Mouse (Mus musculus): ENCODE results near the gene Ccdc59.

Ccdc59 gene

DNA sequence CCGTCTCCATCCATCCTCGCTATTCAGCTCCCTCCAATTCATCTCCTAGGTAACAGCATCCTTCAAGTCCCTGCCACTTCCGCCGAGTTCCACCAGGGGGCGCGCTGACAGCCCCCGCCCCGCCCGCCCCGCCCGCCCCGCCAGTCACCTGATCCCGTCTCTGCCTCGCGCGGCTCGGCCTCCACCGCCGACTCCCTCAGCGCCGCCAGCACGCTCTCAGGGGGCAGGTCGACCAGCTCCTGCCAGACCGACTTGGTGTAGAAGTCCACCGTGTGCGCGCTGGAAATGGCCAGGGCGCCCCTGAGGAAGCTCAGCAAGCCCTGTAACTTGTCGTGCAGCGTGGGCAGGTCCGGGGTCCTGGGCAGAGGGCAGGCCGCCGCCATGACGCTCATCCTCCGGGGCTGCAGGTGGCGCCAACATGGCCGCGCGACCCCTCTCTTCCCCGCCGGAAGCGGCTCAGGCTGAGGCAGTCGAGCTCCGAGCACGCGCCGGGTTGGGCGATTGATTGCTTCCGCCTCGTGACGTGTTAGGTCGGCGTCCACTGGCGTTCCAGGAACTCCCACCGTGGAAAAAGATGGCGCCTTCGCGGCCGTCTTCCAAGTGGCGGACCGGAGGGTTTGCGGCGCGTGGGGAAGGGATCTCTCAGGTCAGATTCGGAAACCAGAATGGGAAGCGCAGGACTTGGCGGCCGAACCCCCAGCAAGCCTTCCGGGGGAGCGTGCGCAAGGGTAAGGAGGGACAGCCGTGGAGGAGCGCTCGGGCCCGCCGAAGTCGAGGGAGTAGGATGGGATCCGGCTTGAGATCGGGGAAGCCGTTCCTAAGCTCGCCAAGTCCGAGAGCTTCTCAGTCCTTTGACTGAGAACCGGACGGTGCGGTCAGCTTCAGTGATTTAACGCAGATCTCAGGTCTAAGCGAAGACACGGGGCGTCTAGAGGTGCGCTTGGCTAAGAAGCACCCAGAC, at the start of gene Ccdc59, which contains the start of gene Mettl25:
Gene Ccdc59, plus strand, starts transcription at position 140 of the 961 bp plus-strand sequence.
Gene Mettl25, minus strand, starts transcription at position 453 of the 961 bp plus-strand sequence.
- peak; percentile 99 for DNase-seq (ENCODE audit: low spot score)

GRCm38 (mm10) chr10:105793776-105794552, 46.9 kb upstream of the Ccdc59 start:
- no peak for DNase-seq (ENCODE audit: low spot score)

GRCm38 (mm10) chr10:105797250-105797924, 43.5 kb upstream of the Ccdc59 start:
- DNase-seq (ENCODE audit: low spot score), result no peak

DNA sequence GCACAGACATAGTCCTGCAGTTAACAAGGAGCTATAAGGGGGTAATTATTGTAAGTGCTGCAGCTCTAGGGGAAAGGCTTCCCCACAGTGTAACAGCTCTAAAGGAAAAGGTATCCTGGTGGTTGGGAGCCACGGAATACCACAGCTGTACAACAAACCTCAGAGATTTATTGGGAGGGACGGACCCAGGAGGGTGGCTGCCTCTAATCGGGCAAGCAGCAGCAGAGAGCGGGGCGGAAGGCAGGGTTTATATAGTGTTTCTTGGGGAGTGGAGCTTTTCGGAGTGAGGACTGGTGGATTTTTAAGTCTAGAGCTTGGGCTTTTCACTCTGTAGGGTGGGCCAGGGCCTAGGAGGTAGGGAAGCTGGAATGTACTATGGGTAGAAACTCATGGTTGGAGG, 39.7 kb upstream of the Ccdc59 start:
- DNase-seq (ENCODE audit: low spot score), result no peak

GRCm38 (mm10) chr10:105802132-105802531, 38.7 kb upstream of the Ccdc59 start:
- DNase-seq (ENCODE audit: low spot score), result no peak

- no peak for DNase-seq (ENCODE audit: low spot score)
Observed at GRCm38 (mm10) chr10:105803461-105803860, 37.4 kb upstream of the Ccdc59 start.

- DNase-seq (ENCODE audit: low spot score), result no peak
Observed at GRCm38 (mm10) chr10:105806259-105807010, 34.4 kb upstream of the Ccdc59 start.

- peak; percentile 54 for DNase-seq (ENCODE audit: low spot score)
Observed at GRCm38 (mm10) chr10:105834627-105835228, 6.1 kb upstream of the Ccdc59 start.

DNA sequence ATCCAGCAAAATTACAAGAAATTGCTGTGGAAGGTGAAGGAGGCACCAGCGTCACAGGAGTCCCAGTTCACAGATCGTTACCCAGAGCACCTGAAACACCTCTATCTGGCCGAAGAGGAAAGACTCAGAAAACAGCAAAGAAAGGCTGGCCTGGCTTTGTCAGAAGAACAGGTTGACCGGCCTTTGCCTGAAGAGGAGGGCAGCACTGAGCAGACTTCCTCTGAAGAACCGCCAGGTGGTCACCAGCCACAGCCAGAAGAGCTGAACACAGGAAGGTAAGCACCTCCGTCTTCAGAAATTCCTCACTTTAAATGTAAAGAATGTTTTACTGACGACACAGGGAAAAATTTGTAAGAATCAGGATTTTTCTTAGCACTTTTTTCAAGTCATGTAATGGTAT, 1.7 kb downstream of the Ccdc59 start:
- peak; percentile 44 for DNase-seq (ENCODE audit: low spot score)

DNA sequence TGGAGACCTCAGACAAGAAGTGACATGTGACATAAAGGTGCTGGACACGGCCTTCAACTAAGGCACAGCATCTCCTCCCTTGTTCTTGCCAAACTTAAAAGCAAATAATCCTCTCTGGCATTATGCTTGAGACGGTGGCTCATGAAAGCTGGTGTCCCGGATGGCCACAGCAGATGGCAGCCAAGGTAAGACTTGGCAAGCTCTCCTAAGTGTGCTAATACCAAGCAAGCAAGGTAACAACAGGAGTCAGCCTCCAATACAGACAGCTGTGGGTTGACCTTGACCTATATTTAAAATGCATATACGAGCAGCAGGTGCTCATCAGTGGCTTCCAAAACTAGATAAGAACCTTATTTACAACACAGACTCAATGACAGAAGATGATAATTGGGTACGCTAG, 9.4 kb downstream of the Ccdc59 start:
- peak; percentile 32 for DNase-seq (ENCODE audit: low spot score)

DNA sequence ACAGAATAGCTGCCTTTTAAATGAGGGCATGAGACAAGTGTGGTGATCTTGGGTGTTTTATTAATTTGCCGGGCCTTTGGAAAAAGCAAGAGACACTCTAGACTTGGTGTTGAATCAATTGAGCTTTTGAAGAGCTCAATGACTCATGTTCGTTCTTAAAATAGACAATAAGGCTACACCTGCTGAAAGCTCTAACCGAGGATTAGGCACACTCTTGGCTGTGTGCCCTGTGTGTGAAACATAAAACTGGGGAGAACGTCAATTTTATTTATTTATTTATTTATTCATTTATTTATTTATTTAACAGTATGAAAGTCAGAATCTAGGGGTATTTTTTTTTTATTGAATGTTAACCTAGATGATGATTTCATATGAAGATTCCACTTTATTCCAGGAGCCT, 10.3 kb downstream of the Ccdc59 start:
- peak; percentile 34 for DNase-seq (ENCODE audit: low spot score)

- DNase-seq (ENCODE audit: low spot score), result peak; percentile 40
Observed at GRCm38 (mm10) chr10:105867312-105867711, 26.4 kb downstream of the Ccdc59 start.

Measured in MN1 (cell line).